ENCODE assay signal across 9 mouse cellular contexts in the genomic region with DNA sequence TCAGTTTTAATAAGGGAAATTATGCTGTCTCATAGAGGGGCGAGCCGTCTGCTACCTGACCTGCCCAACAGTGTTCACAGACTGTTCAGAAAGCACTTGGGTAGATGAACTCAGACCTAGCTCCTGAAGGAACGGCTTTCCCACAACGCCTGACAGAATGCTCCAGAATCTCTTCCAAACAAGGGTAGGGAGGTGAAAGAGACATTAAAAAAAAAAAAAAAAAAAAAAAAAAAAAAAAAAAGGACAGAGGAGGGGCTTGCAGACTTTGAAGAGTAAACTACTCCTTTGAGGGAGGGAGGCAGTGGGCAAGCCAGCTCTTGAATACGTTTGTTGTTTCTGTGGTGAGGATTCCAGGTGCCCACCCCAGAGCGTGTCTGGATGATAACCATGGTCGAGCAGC.
A peak's percentile ranks its signal among the peaks of the same experiment; 100 is the strongest.
DNase-seq lines count a peak whose midpoint lies in the region; ATAC-seq lines count a peak whose summit lies in the region.
"Had no signal": no experiment of that assay in that cellular context is flagged by ENCODE, and none has a peak within 500 bp of the region (broad histone marks: within the 10 kb centered on the region; RNA-seq: fewer than 3 reads in every experiment).

No protein-coding gene starts in this region.

- no peaks in the 10 kb centered on the region for H3K36me3 ChIP-seq in heart, embryonic 16.5 days (ENCODE audit: control insufficient read depth, insufficient read depth)
- H3K36me3 ChIP-seq in heart, embryonic 10.5 days, result no peaks in the 10 kb centered on the region
- no peaks in the 10 kb centered on the region for H3K36me3 ChIP-seq in megakaryocyte, embryonic 14.5 days (replicated peaks; ENCODE audit: low read length)
- no peaks in the 10 kb centered on the region for H3K36me3 ChIP-seq in intestine, embryonic 14.5 days (ENCODE audit: control insufficient read depth, insufficient read depth, low read length)
- H3K36me3 ChIP-seq in stomach, embryonic 15.5 days, result no peaks in the 10 kb centered on the region
- H3K36me3 ChIP-seq: midbrain, embryonic 12.5 days had no signal

- no peaks in the 10 kb centered on the region for H3K9me3 ChIP-seq in heart, embryonic 16.5 days (replicated peaks; ENCODE audit: control insufficient read depth, low read length)
- no peaks in the 10 kb centered on the region for H3K9me3 ChIP-seq in heart, embryonic 10.5 days
- H3K9me3 ChIP-seq in megakaryocyte, embryonic 14.5 days, result no peaks in the 10 kb centered on the region
- no peaks in the 10 kb centered on the region for H3K9me3 ChIP-seq in intestine, embryonic 14.5 days (ENCODE audit: control insufficient read depth, low read length)
- H3K9me3 ChIP-seq in stomach, embryonic 15.5 days, result no peaks in the 10 kb centered on the region
- H3K9me3 ChIP-seq: midbrain, embryonic 12.5 days had no signal

- no peak overlapping the region for H3K4me3 ChIP-seq in heart, embryonic 16.5 days (ENCODE audit: low read length)
- H3K4me3 ChIP-seq in heart, embryonic 10.5 days, result no peak overlapping the region
- peak overlapping the region; percentile 91 for H3K4me3 ChIP-seq in megakaryocyte, embryonic 14.5 days (replicated peaks)
- H3K4me3 ChIP-seq in intestine, embryonic 14.5 days (ENCODE audit: low read depth, low read length), result no peak overlapping the region
- no peak overlapping the region for H3K4me3 ChIP-seq in stomach, embryonic 15.5 days (replicated peaks)
- H3K4me3 ChIP-seq: midbrain, embryonic 12.5 days had no signal

- peak overlapping the region; percentile 83 for H3K27ac ChIP-seq in heart, embryonic 16.5 days (ENCODE audit: low read length)
- H3K27ac ChIP-seq in heart, embryonic 10.5 days, result no peak overlapping the region; the same call in 1 of the 2 replicates
- peak overlapping the region; percentile 79; the same call in 1 of the 2 replicates for H3K27ac ChIP-seq in intestine, embryonic 14.5 days (ENCODE audit: low read depth)
- H3K27ac ChIP-seq in stomach, embryonic 15.5 days, result peak overlapping the region; percentile 81

- H3K4me1 ChIP-seq in heart, embryonic 16.5 days (ENCODE audit: control insufficient read depth, insufficient read depth, low read length), result peaks cover 53% of the 10 kb centered on the region
- peaks cover 60% of the 10 kb centered on the region for H3K4me1 ChIP-seq in heart, embryonic 10.5 days
- peaks cover 92% of the 10 kb centered on the region for H3K4me1 ChIP-seq in megakaryocyte, embryonic 14.5 days
- peaks cover 47% of the 10 kb centered on the region for H3K4me1 ChIP-seq in intestine, embryonic 14.5 days (replicated peaks; ENCODE audit: control insufficient read depth, insufficient read depth, low read length)
- peaks cover 55% of the 10 kb centered on the region for H3K4me1 ChIP-seq in stomach, embryonic 15.5 days

- no peak for ATAC-seq in heart, embryonic 16.5 days (replicated peaks; ENCODE audit: extremely low read depth, insufficient read depth, low FRiP score)
- no peak for ATAC-seq in megakaryocyte, adult 5-6 weeks (ENCODE audit: poor library complexity, severe bottlenecking)
- no peak for ATAC-seq in intestine, embryonic 14.5 days (replicated peaks; ENCODE audit: low FRiP score, low TSS enrichment, low read depth)
- no peak for ATAC-seq in stomach, embryonic 15.5 days (ENCODE audit: insufficient read depth, low FRiP score, low read depth)

- peak overlapping the region; percentile 53; the same call in 1 of the 2 replicates for H3K9ac ChIP-seq in heart, embryonic 16.5 days (ENCODE audit: low read length)
- H3K9ac ChIP-seq in intestine, embryonic 14.5 days (ENCODE audit: low read length), result no peak overlapping the region
- no peak overlapping the region for H3K9ac ChIP-seq in stomach, embryonic 15.5 days

- H3K4me2 ChIP-seq in heart, embryonic 16.5 days (ENCODE audit: low read depth, low read length), result no peak overlapping the region
- H3K4me2 ChIP-seq in intestine, embryonic 14.5 days (ENCODE audit: low read length), result no peak overlapping the region
- H3K4me2 ChIP-seq in stomach, embryonic 15.5 days, result no peak overlapping the region; the same call in 1 of the 2 replicates
- H3K4me2 ChIP-seq: midbrain, embryonic 12.5 days had no signal

- 51% methylated on average over 7 of the region's 7 CpGs for WGBS in heart, embryonic 16.5 days
- WGBS in heart, embryonic 10.5 days, result 55% methylated on average over 7 of the region's 7 CpGs
- whole genome bisulfite sequencing in intestine, embryonic 14.5 days, result 61% methylated on average over 7 of the region's 7 CpGs
- WGBS in stomach, embryonic 15.5 days, result 56% methylated on average over 7 of the region's 7 CpGs

- no peak for DNase-seq in heart, embryonic 10.5 days (ENCODE audit: low spot score)
- DNase-seq in intestine, embryonic 14.5 days (ENCODE audit: low spot score), result no peak
- no peak for DNase-seq in cerebellum, postnatal 25 days
- DNase-seq in urinary bladder, postnatal 10 days (ENCODE audit: low spot score), result no peak

- H3K27me3 ChIP-seq in heart, embryonic 16.5 days (ENCODE audit: control insufficient read depth, insufficient read depth, low read length), result peaks cover 1% of the 10 kb centered on the region; the same call in 1 of the 2 replicates
- peaks cover 49% of the 10 kb centered on the region for H3K27me3 ChIP-seq in heart, embryonic 10.5 days (ENCODE audit: insufficient read depth, poor library complexity, severe bottlenecking)
- H3K27me3 ChIP-seq in megakaryocyte, embryonic 14.5 days (replicated peaks), result no peaks in the 10 kb centered on the region
- no peaks in the 10 kb centered on the region for H3K27me3 ChIP-seq in intestine, embryonic 14.5 days (replicated peaks; ENCODE audit: control insufficient read depth, insufficient read depth, low read length)
- H3K27me3 ChIP-seq in stomach, embryonic 15.5 days (replicated peaks), result no peaks in the 10 kb centered on the region
